Mouse (Mus musculus) granulocyte monocyte progenitor cell, adult 5-6 weeks (primary cell): Measurements from ENCODE around the gene Astn2. TPM values are rescaled to one million over a fixed set of nuclear protein-coding genes. Genes with fewer than 3 reads are reported as not detected.

Experiments used
- ATAC-seq: replicated peaks from 2 replicates; pipeline ENCODE4 v1.8.0; 2016; ENCODE audit warnings: mild to moderate bottlenecking, moderate TSS enrichment, inconsistent platforms; ENCODE audit not compliant: poor library complexity, severe bottlenecking
- total RNA-seq, 2 experiments: library from RNA; stranded (forward) in 1 of 2; stranded (reverse) in 1 of 2; fragments of 200-712, 200-1000 nt in 1 of 2; fragments of >200 nt in 1 of 2; fragmentation: Nextera tagmentation in 1 of 2; gene quantifications; 2 replicates each; pipeline ENCODE4 v1.2.3; 2014 to 2017

Astn2 gene
- total RNA-seq, 2 experiments from 2014 or later, result not detected

DNA sequence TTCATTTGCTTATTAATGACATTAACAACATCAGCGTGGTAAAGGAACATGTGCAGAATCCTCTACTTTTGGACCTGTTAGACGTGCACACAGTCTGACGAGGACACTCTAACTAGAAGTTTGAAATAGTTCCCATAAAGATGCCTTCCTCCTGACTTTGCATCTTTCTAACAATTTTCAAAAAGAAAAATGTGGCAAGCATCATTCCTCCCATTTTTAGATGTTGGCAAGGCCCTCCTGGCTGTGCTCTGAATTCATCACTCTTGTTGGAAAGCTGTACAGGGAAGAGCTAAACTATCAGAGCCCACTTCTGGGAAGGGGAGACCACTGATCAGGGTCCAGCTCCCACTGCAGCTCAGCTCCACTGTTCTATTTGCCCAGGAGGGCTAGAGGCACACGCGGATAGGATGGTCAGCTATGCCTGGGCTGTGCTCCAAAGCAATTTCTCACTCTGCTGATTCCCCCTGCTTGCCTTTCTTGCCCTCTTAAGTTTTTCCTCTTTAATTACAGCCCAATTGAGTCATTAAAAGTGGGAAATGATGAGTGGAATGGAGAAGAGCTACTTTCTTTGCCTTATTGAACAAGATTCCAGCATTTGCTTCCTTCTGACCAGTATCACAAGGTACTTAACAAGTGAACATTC lies 630.9 kb downstream of the Astn2 start:
- no peak for ATAC-seq

DNA sequence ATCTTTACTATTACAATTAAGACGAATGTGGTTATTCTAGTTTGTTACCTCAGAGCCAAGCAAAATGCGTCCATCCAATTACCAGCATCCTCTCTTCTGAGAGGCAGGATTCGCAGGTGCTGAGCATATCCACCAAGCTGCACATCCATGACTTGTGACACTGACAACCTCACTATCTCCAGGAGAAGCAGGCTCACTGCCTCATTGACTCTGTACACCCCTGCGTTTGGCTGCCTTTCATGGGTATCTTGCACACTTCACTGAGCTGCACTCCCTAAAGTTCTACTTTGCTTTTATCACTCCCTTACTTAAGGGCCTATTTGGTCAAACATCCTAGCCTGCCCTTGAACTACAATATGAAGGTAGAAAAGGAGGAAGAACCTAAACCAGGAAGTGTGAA lies 633.5 kb downstream of the Astn2 start:
- no peak for ATAC-seq

DNA sequence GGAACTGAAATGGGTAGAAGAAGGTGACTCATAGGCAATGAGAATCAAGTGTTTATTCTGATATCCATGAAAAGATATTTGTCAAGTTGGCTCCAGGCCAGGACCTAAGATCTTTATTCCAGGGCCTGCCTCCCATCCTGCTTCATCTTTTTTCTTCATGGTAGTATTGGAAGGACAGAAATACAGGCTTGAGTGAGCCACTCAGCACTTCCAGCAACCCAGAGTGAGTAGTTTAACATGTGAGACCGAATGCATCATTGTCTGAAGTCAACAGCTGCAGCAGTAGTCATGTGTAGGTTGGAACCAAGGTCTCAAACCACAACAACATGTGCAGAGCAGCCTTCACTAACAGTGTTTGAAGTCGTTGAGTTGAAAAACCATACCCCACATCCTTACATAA lies 636.5 kb downstream of the Astn2 start:
- ATAC-seq, result no peak

DNA sequence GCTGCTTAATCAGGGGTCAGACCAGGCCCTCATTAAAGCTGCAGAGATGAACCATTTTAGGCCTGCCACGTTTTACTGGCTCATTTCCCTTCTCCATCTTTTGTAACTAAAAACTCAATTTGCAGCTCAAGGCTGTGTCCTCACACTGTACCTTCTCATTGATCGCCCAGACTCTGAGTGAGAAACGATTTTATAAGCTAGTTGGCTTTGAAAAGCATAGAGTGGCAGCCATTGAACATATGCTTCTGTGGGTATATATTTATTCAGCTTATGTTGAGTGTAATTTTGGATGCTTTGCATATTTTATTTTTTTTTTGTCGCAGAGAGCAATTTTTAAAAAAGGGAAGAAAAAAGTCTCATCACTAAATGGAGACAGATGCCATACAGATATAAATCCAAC lies 637.0 kb downstream of the Astn2 start:
- no peak for ATAC-seq

DNA sequence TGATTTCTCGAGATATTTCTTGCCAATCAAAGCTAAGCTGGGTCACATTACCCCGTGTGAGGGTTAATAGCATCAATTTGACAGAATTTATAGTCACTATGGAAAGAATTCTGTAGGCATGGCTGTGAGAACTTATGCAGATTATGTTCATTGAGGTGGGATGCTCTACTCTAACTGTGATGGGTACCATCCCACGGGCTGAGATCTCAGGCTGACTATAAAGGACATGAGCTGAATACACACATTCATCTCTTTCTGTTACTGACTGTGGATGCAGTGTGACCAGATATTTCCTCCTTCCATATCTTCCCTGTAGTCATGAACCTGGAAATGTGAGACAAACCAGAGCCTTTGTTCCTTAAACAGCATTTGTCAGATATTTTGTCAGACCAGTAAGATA lies 639.1 kb downstream of the Astn2 start:
- no peak for ATAC-seq

DNA sequence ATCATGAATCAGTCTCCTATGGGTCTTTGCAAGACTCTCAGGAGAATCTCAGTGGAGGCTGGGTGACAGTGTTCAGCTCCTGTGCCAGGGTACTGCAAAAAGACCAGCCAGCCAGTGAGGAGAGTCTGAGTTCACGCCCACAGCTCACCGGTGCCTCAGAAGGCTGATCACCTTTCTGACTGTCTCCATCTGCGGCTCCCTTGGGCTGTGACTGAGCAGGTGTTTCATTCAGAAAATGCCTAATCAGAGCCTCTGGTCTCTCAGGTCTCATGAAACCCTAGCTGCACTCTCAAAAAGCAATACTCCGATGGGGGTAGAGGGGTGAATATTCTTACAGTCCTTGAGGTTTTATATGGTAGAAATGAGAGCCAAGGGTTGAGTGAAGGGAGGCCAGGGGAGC lies 640.1 kb downstream of the Astn2 start:
- ATAC-seq, result no peak

DNA sequence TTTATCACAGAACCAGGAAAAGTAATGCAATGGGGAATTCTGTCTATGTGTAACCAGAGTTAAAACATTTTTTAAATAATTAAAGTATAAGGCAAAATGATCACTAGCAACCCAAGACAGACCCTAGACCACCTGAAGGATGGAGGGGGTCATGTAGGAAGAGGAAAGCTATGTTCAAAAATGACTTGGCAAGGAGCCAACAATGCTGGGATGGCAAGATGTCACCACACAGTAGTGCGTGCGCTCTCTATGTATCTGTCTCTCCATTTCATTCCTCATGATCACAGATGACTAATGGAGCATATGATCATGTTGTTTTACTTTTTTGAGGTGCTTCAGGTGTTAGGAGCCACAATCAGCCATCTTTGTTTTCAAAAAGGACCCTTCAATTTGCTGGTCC lies 640.6 kb downstream of the Astn2 start:
- no peak for ATAC-seq

DNA sequence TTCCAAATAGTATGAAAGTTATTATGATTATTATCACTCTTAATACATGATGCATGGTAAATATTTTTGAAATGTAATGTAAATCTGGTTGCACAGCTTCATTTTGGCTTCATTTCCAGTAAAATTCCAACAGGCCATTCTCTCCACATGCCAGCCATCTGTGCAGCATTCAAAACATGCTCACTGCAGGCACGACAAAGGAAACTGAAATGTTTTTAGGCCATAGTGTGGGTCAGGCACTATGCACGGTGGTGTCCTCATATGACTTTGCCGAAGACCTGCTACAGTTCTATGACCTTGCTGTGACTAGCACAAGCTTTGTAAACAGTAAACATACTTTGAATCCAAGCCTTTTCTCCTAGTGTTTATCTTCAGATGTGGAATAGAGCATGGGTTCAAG lies 642.3 kb downstream of the Astn2 start:
- no peak for ATAC-seq

DNA sequence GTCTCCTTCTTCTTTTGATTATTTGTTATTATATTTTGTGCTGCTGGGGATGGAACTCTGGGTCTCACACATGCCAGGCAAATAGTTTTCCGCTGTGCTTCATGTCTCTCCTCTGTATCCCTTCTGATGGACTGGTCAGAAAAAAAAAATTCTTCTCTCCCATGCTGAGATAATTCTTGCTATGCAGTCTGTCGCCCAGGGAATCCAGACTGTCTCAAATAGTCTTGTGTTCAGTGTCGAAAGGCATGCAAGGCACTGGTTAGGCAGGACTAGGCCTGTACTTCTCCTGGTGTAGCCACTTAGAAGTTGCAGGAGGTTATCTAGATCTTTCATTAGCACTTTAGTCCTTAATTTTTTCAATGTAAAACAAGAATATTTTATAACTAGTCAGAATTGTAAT lies 642.8 kb downstream of the Astn2 start:
- no peak for ATAC-seq

DNA sequence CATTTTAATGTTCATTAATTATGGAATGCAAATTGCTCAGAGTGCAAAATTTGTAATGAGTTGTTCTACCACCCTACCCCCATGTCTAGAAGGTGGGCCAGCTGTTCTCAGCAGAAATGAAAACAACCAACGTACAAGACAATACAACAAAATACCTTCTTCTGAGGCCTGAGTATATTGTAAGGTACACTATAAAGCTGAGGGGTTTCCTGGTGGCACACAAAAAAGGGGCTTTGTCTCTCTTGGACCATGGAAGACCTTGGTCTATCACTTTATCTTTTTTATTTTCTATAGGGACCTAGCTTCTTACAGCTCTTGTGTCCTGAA lies 645.6 kb downstream of the Astn2 start:
- ATAC-seq, result no peak

DNA sequence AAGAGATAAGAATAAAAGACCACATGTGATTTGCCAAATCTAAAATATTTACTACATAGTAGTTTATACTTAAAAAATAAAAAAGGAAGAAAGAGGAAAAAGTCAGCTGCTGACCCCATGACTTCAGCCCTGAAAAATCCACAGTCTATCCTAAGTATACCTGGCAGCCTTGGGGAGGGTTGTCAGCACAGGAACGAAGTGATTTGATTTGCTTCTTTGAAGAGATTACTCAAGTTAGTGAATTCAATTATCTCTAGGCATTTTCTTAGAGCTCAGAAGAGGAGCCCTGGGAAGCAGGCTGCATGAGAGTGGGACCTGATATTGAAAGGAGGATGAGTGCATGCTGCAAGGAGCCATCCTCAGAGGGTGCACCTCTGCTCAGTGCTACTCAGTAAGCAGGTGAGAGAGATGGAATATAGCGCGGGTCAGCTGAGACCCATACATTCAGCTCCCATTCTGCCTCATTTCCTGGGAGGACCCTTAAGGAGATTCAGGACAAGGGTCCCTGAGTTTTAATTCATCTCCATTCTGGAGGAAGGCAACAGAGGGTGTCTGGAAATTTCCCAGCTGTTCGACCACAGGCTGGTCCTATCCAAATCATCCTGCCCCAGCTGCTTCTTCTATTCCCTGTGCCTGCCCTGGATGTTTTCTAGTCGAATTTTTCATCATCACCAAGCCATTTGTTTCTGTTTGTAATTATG lies 646.1 kb downstream of the Astn2 start:
- ATAC-seq, result no peak

DNA sequence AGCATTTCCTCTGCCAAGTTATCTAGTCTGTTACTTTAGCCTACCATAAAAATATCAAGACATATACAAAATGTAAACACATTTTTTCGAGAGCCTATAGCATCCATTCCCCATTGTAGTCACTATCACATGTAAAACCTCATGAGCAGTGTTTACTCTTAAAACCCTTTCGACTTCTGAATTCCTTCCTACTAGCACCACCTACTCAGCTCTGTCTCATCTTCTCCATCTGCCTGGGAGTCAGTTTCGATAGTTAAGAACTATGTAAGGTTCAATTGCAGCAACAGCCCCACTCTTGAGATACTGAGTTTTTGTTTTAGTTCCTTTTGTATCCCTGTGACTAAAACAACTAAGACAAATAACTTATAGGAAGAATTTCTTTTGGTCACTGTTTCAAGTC lies 651.5 kb downstream of the Astn2 start:
- ATAC-seq, result no peak

DNA sequence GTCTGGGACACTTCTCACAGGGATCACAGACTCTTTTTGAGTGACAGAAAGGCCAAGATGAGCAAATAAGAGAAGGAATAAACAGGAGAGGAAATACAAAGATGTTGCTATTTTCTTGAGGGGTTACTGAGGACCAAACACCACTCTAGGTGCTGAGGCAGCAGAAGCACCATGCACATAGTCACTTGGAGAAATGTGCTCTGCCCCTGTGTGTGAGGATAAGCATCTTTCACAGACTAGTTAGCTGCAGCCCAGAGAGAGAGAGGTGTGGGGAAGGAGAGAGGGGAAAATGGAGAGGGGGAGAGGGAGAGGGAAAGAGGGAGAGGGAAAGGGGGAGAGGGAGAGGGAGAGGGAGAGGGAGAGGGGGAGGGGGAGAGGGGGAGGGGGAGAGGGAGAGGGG lies 659.6 kb downstream of the Astn2 start:
- no peak for ATAC-seq

DNA sequence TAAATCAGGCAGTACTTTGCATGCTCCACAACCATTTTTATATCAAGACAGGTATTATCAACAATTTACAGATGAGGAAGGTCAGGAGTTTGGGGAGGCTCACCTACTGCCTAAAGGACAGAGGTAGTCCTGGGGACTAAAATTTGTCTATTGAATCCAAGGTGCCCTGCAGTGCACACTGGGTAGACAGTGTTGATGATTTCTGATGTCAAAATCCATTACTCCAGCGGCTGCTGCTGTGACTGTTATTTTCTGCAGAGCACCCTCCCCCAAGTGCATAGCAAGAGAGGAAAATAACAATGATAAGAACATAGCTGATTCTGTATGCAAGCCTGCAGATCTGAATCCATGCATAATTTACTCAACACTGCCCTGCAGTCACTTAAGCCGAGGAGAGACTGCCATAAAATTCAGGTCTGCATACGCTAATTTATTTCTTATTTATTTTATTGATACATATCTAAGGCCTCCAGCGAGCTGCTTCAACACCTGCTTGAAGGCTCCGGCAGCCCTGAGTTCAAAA lies 660.3 kb downstream of the Astn2 start:
- ATAC-seq, result no peak

DNA sequence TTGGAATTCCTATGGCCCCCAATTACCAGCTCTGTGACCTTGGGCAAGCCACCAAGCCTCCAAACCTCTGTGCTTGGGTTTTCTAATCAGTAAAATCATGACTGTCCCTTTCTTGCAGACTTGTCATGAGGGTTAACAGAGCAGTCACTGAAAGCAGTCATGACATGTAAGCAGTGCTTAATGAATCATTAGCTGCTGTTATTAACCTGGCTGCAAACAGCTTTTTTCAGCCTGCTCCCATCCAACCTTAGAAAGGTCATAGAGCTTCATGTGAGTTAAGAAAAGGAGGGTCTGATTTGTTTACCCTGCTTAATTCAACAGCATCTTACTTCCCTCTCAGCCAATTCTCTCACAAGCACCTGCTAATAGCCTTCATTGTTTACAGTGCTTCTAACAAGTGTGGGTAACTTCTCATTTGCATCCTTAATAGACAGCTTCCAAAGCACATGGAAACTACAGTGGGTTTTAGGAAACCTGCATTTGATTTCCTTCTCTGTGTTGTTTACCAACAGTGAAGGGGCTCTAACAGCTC lies 661.2 kb downstream of the Astn2 start:
- no peak for ATAC-seq

DNA sequence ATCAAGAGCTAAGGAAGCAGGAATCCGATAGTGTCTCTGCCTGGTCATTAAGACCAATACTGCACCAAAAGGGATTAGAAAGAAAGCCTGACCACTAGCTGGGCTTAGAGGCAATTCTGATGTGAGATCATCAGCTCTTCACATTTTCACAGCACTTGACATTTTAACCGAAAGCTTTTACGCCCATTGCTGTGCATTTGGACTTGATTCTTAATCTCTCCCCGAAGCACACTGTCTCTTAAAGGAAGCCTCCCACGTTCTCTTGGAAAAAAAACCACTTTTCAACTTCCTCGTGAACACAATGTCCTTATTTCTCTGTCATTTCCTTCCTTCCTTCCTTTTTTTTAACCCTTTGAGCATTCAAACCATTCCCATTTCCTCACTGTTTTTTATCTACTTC lies 680.0 kb downstream of the Astn2 start:
- ATAC-seq, result no peak

DNA sequence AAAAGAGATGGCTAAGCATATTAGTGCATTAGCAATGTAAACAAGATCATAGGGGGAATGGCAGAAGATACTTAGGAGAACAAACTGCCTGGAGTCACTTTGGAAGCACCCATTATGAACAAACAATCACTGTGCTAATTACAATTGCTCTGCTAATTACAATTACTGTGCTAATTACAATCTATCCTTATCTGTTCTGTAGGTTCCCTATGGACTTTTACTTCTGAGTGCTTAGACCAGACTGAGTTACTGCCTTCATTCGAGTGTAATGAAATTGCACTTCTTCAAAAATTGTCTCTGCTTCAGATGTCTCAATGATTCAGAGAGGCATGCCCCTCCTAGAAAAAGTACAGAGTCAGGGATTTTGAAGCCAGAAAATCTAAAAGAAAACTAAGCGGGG lies 684.8 kb downstream of the Astn2 start:
- no peak for ATAC-seq

DNA sequence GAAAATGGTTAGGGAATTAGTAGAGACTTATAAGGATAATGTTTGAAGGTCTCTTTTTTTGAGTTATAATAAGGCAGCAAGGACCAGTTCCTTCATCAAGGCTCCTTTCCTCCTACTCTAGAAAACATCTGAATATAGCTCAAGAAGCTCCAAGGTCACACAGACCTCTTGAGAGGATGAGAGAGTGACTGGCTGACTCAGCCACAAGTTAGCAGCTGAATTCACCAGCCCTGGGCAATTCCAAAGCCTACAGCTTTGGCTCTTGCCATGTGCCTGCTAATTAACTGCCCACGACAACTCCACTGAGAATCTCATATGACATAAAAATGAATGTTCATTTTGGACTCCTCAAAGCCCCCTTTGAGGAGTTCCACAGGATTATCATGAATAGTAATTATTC lies 686.5 kb downstream of the Astn2 start:
- ATAC-seq, result no peak

DNA sequence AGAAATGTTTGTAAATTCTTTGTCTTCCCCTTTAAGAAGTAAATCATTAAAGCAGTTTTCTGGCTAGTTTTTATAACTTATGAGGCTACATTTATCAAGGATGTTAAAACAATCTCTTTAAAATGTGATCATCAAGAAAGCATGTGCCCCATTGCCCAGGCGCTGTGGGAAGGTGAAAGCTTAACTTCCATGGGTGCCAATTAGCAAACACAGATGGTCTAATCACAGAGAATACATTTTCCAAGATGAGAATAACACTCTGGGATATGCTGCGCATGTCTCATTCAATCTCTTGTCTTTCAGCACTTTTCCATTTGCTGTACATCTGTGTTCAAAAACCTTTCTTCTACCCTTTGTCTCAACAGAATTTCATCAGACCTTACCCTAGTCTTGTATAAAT lies 688.3 kb downstream of the Astn2 start:
- ATAC-seq, result no peak

DNA sequence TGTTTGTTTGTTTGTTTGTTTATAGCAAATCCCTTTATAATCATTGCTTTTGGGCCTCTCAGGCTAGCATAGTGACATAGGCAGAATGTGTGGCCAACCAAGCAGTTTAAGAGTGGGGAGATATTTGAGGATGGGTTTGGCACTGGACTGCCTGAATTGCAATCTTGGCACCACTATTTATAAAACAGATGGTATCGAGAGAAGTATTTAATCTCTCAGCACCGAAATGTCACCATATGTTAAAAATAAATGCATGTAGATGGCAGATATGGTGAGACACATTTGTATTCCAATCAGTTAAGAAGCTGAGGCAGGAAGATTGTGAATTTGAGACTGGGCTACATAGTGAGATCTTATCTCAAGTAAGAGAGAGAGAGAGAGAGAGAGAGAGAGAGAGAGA lies 692.7 kb downstream of the Astn2 start:
- no peak for ATAC-seq

DNA sequence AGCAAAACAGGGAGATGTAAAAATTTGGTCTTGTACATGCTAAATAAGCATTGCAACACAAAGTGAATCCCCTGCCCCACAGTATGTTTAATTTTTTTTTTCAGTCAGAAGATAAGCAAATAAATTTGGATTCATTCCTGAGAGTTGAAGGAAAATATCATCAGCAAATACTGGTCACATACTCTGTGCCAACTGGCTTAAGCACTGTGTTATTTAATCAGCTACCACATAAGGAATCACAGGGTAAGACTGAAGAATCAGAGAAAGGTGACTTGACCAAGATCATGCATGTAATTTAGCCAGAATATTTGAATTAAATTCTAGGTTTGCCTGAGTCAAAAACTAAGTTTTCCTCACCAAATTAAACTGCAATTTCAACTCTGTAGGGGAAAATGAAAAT lies 693.8 kb downstream of the Astn2 start:
- ATAC-seq, result no peak

DNA sequence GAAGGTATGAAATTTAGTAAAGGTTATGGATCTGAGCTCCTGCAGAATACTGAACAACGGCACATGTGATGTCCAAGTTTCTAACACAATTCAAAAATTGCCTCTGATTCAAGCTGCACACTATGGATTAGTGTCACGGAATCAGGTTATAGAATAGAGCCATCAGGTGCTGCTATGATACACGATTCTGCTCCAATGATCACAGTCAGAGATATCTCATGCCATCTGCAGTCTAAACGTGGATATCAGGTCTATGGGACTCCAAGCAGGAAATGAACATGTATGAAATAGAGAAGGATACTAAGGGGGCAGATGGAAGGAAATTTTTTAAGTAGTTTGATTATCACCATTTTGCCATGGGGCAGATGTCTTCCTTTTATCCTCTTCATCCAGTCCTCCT lies 702.6 kb downstream of the Astn2 start:
- ATAC-seq, result no peak
